In the genomic region with DNA sequence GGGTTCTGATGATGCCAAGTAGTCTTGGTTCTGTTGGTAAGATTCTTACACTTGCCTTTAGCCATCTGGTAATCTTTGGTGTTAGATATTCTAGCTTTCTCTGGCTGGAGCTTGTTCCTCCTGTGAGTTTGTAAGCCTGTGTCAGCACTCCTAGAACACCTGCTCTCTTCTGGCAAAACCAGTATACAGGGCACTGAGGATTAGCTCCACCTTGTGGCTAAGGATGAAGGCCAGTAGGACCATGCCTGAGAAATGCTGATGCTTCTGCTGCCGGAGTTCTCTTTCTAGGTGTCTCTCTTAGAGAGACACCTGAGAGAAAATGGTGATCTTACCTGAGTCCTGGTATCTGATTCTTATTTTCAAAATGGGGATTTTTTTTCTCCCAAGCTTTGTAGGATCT, we compare ENCODE assay signal across 14 mouse cellular contexts. TPM values are rescaled to one million over a fixed set of nuclear protein-coding genes. Genes with fewer than 3 reads are reported as not detected.
DNase-seq lines count a peak whose midpoint lies in the region; ATAC-seq and TF ChIP-seq lines count a peak whose summit lies in the region.
"Had no signal": no experiment of that assay in that cellular context is flagged by ENCODE, and none has a peak within 500 bp of the region (broad histone marks: within the 10 kb centered on the region; RNA-seq: fewer than 3 reads in every experiment).

No protein-coding gene starts in this region.

- H3K36me3 ChIP-seq in heart, postnatal 0 days (replicated peaks; ENCODE audit: control insufficient read depth, insufficient read depth, low read length), result no peaks in the 10 kb centered on the region
- no peaks in the 10 kb centered on the region for H3K36me3 ChIP-seq in midbrain, embryonic 12.5 days
- H3K36me3 ChIP-seq in midbrain, embryonic 10.5 days, result no peaks in the 10 kb centered on the region
- H3K36me3 ChIP-seq: liver, embryonic 12.5 days had no signal

- H3K4me1 ChIP-seq in heart, postnatal 0 days (ENCODE audit: control insufficient read depth, insufficient read depth), result no peaks in the 10 kb centered on the region
- no peaks in the 10 kb centered on the region for H3K4me1 ChIP-seq in midbrain, embryonic 12.5 days
- H3K4me1 ChIP-seq in midbrain, embryonic 10.5 days, result no peaks in the 10 kb centered on the region
- H3K4me1 ChIP-seq: liver, embryonic 12.5 days had no signal

- no peak for ATAC-seq in heart, postnatal 0 days (ENCODE audit: insufficient read depth, low read depth)
- 0 out of 2 replicates have a peak, but pooled peaks have one; percentile 49 for ATAC-seq in midbrain, embryonic 12.5 days (ENCODE audit: low FRiP score, low read depth)
- ATAC-seq: liver, embryonic 12.5 days had no signal

- no peak overlapping the region for H3K4me3 ChIP-seq in heart, postnatal 0 days (ENCODE audit: low read depth, low read length)
- no peak overlapping the region for H3K4me3 ChIP-seq in midbrain, embryonic 12.5 days
- H3K4me3 ChIP-seq in midbrain, embryonic 10.5 days, result no peak overlapping the region
- H3K4me3 ChIP-seq: liver, embryonic 12.5 days had no signal

- peak; percentile 4 for DNase-seq in adrenal gland, postnatal 25 days
- no peak for DNase-seq in adrenal gland, postnatal 14 days
- no peak for DNase-seq in heart, postnatal 0 days (ENCODE audit: low spot score)
- DNase-seq in heart, adult 18-20 months, result no peak
- DNase-seq in midbrain, embryonic 10.5 days (ENCODE audit: low spot score), result no peak
- peak; percentile 11 for DNase-seq in right cerebral cortex, postnatal 14 days
- DNase-seq in ovary, adult 18-20 months (ENCODE audit: low spot score), result no peak
- DNase-seq: adrenal gland, adult 8-10 months; retina, postnatal 1 day had no signal

- peak; percentile 12; the same call in 1 of the 2 replicates for TF ChIP-seq CTCF in heart, postnatal 0 days (IDR thresholded peaks at IDR 0.05; ENCODE audit: low read depth)

- H3K9me3 ChIP-seq in heart, postnatal 0 days (replicated peaks; ENCODE audit: control insufficient read depth, low read length), result no peaks in the 10 kb centered on the region
- H3K9me3 ChIP-seq in midbrain, embryonic 12.5 days, result no peaks in the 10 kb centered on the region
- no peaks in the 10 kb centered on the region for H3K9me3 ChIP-seq in midbrain, embryonic 10.5 days (replicated peaks)
- H3K9me3 ChIP-seq: liver, embryonic 12.5 days had no signal

- no peaks in the 10 kb centered on the region for H3K27me3 ChIP-seq in heart, postnatal 0 days (ENCODE audit: control insufficient read depth, insufficient read depth, low read length)
- no peaks in the 10 kb centered on the region for H3K27me3 ChIP-seq in midbrain, embryonic 12.5 days
- no peaks in the 10 kb centered on the region for H3K27me3 ChIP-seq in midbrain, embryonic 10.5 days (ENCODE audit: low read depth, poor library complexity, severe bottlenecking)
- H3K27me3 ChIP-seq: liver, embryonic 12.5 days had no signal

- TF ChIP-seq EP300 in heart, postnatal 0 days (IDR thresholded peaks at IDR 0.05; ENCODE audit: low read depth), result no peak

- H3K9ac ChIP-seq in heart, postnatal 0 days (replicated peaks; ENCODE audit: low read depth, low read length), result no peak overlapping the region
- no peak overlapping the region for H3K9ac ChIP-seq in midbrain, embryonic 12.5 days (replicated peaks)
- H3K9ac ChIP-seq: liver, embryonic 12.5 days had no signal

- H3K4me2 ChIP-seq in heart, postnatal 0 days (ENCODE audit: low read depth, low read length), result no peak overlapping the region
- H3K4me2 ChIP-seq in midbrain, embryonic 12.5 days (replicated peaks), result no peak overlapping the region
- H3K4me2 ChIP-seq: liver, embryonic 12.5 days had no signal

- no peak overlapping the region for H3K27ac ChIP-seq in heart, postnatal 0 days (ENCODE audit: low read depth)
- no peak overlapping the region for H3K27ac ChIP-seq in midbrain, embryonic 12.5 days (replicated peaks)
- H3K27ac ChIP-seq in midbrain, embryonic 10.5 days (replicated peaks), result no peak overlapping the region
- H3K27ac ChIP-seq: liver, embryonic 12.5 days; macrophage had no signal

- WGBS in heart, postnatal 0 days, result 58% methylated on average over 1 of the region's 1 CpGs
- WGBS in midbrain, embryonic 12.5 days, result 60% methylated on average over 1 of the region's 1 CpGs
- WGBS in midbrain, embryonic 10.5 days, result 60% methylated on average over 1 of the region's 1 CpGs

RNA-seq across cellular contexts. Expression of a gene that starts 58.8 kb away (rescaled TPM):
- total RNA-seq in adrenal gland, postnatal 25 days (2021), result not detected in 2 replicates
- not detected in 2 replicates for total RNA-seq in adrenal gland, postnatal 14 days (2021)
- total RNA-seq in heart, postnatal 0 days (2014; rRNA removed; ENCODE audit: low replicate concordance), result not detected in 2 replicates
- not detected in 2 replicates for polyA plus RNA-seq in heart, postnatal 0 days (2015; fragmentation: Nextera tagmentation; extraction: Ambion mirVana)
- not detected for total RNA-seq in heart, adult 18-20 months (2021)
- 21.5 and 22.5 TPM in 2 replicates for polyA plus RNA-seq in midbrain, embryonic 12.5 days (2016; fragmentation: Nextera tagmentation; extraction: Ambion mirVana)
- polyA plus RNA-seq in midbrain, embryonic 10.5 days (2016; fragmentation: Nextera tagmentation; extraction: Ambion mirVana), result 2.9 and 8.8 TPM in 2 replicates
- total RNA-seq: gastrocnemius, postnatal 4 days; heart, postnatal 25 days had no signal
- polyA plus RNA-seq: liver, embryonic 12.5 days; macrophage had no signal

Comparison
In these comparisons a context has a peak if more than half of its experiments do, and no peak if none do; other contexts are left out.
1. DNase-seq: peak in adrenal gland, postnatal 25 days (single experiment) and right cerebral cortex, postnatal 14 days (single experiment); none in adrenal gland, postnatal 14 days (single experiment), heart, postnatal 0 days (single experiment), heart, adult 18-20 months (0 of 2), midbrain, embryonic 10.5 days (single experiment) and ovary, adult 18-20 months (single experiment).